Mouse (Mus musculus) mammary gland, adult 2 months (tissue): ENCODE data around the gene Prl3b1. TPM values are rescaled to one million over a fixed set of nuclear protein-coding genes. Genes with fewer than 3 reads are reported as not detected.

Source experiments
- polyA plus RNA-seq: library from polyadenylated mRNA; depleted of rRNA; stranded (reverse); fragments of >200 nt; gene quantifications from 2 replicates; pipeline ENCODE4 v1.2.3, GENCODE M21; 2012; ENCODE audit warnings: low replicate concordance; rRNA removed

Gene Prl3b1
- polyA plus RNA-seq = not detected in 2 replicates

DNA sequence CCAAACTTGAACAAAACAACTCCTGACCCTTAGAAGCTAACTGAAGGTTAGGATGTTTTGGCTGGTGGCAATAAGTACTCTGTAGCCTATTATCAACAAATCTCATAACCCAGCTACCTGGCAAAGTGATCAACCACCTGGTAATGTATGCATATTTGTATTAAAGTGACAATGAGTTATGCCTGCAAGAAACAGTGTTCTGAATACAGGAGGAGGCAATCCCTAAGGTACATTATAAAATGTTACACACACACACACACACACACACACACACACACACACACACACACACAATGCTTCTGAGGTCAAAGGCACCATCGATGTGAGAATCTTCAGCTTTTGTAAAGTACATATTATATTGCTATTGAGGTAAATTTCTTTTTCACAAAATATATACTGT, at the start of gene Prl3b1:
Prl3b1 (plus strand) TSS at position 301 of the 400 bp plus-strand sequence.

GRCm38 (mm10) chr13:27196359-27196758, 45.3 kb upstream of the Prl3b1 start, which contains the start of gene Prl3c1:
Gene Prl3c1 (plus strand): TSS chr13:27196659.

DNA sequence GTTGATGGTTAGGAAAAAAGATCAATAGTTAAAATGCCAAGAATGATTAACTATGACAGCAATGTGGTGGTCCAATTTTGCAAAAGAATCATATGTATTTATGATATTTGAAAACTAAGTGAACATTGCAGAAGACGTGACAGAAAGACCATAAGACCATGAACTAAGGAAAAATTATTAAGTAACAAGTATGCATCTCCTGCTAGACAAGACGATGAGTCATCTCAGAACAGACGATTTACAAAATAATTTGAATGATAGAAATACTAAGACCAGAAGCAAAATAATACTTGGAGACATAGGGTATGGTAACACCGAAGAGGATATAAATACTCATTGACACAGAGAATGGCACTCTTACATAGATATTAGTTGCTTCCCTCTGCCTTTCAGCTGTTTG, 17.5 kb downstream of the Prl3b1 start, which contains the start of gene Prl3a1:
Prl3a1 (plus strand) TSS at position 301 of the 400 bp plus-strand sequence.

Other genes starting within 250 kb of the Prl3b1 start
- gene Prl, start 184.3 kb upstream of the Prl3b1 start, polyA plus RNA-seq = not detected in 2 replicates
- not detected in 2 replicates for gene Prl3d1, start 147.7 kb upstream of the Prl3b1 start, polyA plus RNA-seq
- not detected in 2 replicates for gene Prl3d2, start 120.1 kb upstream of the Prl3b1 start, polyA plus RNA-seq
- gene Prl3d3, start 85.1 kb upstream of the Prl3b1 start, polyA plus RNA-seq = not detected in 2 replicates
- gene Prl3c1, start 45.2 kb upstream of the Prl3b1 start, polyA plus RNA-seq = not detected in 2 replicates
- not detected in 2 replicates for gene Prl3a1, start 17.6 kb downstream of the Prl3b1 start, polyA plus RNA-seq
- not detected in 2 replicates for gene Prl6a1, start 70.8 kb downstream of the Prl3b1 start, polyA plus RNA-seq
- gene Prl8a2, start 103.8 kb downstream of the Prl3b1 start, polyA plus RNA-seq = not detected in 2 replicates
- not detected in 2 replicates for gene Prl2b1, start 149.0 kb downstream of the Prl3b1 start, polyA plus RNA-seq
- gene Prl8a6, start 196.8 kb downstream of the Prl3b1 start, polyA plus RNA-seq = not detected in 2 replicates